Mouse (Mus musculus) stomach, adult 2 months (tissue): ENCODE data around the gene Nphp4. TPM values are rescaled to one million over a fixed set of nuclear protein-coding genes. Genes with fewer than 3 reads are reported as not detected.

Experiments used
- polyA plus RNA-seq: library from polyadenylated mRNA; depleted of rRNA; stranded (reverse); fragments of >200 nt; gene quantifications from 2 replicates; pipeline ENCODE4 v1.2.3, GENCODE M21; 2012; rRNA removed

Gene Nphp4
- 0.66 and 0.67 TPM in 2 replicates for polyA plus RNA-seq

DNA sequence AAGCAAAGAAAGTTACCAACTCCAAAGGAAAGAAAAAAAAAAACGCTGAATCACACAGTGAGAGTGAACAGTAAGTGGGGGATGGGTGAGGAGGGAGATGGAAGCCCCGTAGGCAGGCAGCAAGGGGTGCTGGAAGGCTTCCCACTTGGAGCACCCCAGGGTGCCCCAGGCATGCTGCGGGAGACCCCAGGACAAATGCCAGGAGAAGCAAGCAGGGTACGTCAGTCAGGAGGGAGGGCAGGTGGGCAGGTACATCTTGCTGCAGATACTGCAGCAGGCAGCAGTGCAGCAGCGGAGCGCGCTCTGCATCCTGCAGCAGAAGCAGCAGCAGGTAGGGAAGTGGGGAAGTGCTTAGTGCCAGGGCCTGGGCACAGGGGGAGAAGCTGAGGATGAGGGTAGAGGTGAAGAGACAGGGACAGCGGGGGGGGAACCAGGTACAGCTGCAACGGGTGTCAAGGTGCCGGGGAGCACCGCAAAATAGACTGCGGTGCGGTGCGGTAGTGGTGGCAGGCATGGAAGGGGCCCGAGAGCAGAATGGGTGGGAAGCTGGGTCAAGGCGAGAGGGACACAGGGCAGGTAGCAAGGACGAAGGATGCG lies at the start of gene Nphp4:
TSS of gene Nphp4 (plus strand) at position 280 of the 597 bp plus-strand sequence.

GRCm38 (mm10) chr4:152477466-152478223 lies 1.1 kb downstream of the Nphp4 start, which contains the start of gene Kcnab2:
Gene Kcnab2, minus strand, starts transcription at chr4:152477871.

Other genes starting within 250 kb of the Nphp4 start
- gene Gpr153, start 202.5 kb upstream of the Nphp4 start, polyA plus RNA-seq, result 9.9 and 15.4 TPM in 2 replicates
- not detected in 2 replicates for gene Hes3, start 185.0 kb upstream of the Nphp4 start, polyA plus RNA-seq
- 12.2 and 15.1 TPM in 2 replicates for gene Icmt, start 179.5 kb upstream of the Nphp4 start, polyA plus RNA-seq
- gene Rnf207, start 157.7 kb upstream of the Nphp4 start, polyA plus RNA-seq, result 2.5 and 2.9 TPM in 2 replicates
- 3.8 and 6.2 TPM in 2 replicates for gene Rpl22, start 151.0 kb upstream of the Nphp4 start, polyA plus RNA-seq
- 0.38 and 0.61 TPM in 2 replicates for gene Chd5, start 138.1 kb upstream of the Nphp4 start, polyA plus RNA-seq
- gene Kcnab2, start 1.2 kb downstream of the Nphp4 start, polyA plus RNA-seq, result 1.3 and 2.1 TPM in 2 replicates